Mouse (Mus musculus) stomach, postnatal 0 days (tissue): ENCODE data around the gene Gm20604.

Experiments
- CTCF ChIP-seq: IDR thresholded peaks from 2 replicates; pipeline ENCODE4 v1.5.1; 2016; ENCODE audit warnings: antibody characterized with exemption, low read depth, mild to moderate bottlenecking, moderate library complexity
- EP300 ChIP-seq: optimal IDR thresholded peaks from 2 replicates; pipeline ENCODE3; 2016; ENCODE audit warnings: antibody characterized with exemption

DNA sequence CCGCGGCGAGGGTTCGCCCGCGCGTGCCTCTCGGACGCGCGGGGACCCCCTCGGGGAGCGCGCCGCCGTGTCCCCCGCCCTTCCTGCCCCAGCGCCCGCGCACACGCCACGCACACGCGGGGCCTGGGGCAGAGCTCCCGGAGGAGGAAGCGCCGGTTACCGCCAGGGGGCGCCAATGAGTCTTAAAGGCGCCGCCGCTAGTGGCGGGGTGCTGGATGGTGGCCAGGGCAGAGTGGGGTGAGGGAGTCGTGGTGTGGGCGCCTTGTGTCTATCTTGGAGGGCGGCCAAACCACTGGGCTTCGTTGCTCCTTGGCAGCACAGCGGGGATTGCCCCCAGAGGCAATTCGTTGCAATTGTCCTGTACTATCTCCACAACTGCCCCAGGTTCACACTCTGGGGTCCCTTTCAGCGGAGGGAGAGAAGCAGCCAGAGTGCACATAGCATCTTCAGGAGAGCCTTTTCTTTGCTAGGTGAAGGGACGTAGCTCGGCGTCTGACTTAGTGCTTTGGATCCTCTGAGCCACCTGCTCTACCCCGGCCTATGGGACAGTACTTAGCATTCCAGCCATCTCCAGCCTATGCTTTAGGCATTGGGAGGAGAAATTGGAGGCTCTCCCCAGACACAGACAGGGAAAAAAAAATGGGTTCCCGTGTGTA lies 53.1 kb downstream of the Gm20604 start:
- peak; percentile 90 for TF ChIP-seq CTCF
- TF ChIP-seq EP300 = no peak
